Mouse (Mus musculus) stomach, postnatal 0 days (tissue): ENCODE data around the gene Shank3.
A peak's percentile ranks its signal among the peaks of the same experiment; 100 is the strongest.

Experiments used
- CTCF ChIP-seq: IDR thresholded peaks from 2 replicates; pipeline ENCODE4 v1.5.1; 2016; ENCODE audit warnings: antibody characterized with exemption, low read depth, mild to moderate bottlenecking, moderate library complexity
- EP300 ChIP-seq: optimal IDR thresholded peaks from 2 replicates; pipeline ENCODE3; 2016; ENCODE audit warnings: antibody characterized with exemption

DNA sequence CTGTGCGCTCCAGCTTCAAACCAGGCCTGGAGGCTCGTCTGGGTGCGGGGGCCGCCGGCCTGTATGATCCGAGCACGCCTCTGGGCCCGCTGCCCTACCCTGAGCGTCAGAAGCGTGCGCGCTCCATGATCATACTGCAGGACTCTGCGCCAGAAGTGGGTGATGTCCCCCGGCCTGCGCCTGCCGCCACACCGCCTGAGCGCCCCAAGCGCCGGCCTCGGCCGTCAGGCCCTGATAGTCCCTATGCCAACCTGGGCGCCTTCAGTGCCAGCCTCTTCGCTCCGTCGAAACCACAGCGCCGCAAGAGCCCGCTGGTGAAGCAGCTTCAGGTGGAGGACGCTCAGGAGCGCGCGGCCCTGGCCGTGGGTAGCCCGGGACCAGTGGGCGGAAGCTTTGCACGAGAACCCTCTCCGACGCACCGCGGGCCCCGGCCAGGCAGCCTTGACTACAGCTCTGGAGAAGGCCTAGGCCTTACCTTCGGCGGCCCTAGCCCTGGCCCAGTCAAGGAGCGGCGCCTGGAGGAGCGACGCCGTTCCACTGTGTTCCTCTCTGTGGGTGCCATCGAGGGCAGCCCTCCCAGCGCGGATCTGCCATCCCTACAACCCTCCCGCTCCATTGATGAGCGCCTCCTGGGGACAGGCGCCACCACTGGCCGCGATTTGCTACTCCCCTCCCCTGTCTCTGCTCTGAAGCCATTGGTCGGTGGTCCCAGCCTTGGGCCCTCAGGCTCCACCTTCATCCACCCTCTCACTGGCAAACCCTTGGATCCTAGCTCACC lies 48.6 kb downstream of the Shank3 start:
- TF ChIP-seq CTCF, result peak; percentile 27; the same call in 1 of the 2 replicates
- TF ChIP-seq EP300, result no peak
